Mouse (Mus musculus) heart, adult 2 months (tissue): Measurements from ENCODE around the gene Hbq1b. TPM values are rescaled to one million over a fixed set of nuclear protein-coding genes. Genes with fewer than 3 reads are reported as not detected.

ENCODE experiments used
- DNase-seq, 2 experiments: peaks; one replicate each; pipeline ENCODE4 v3.0.0; 2021
- H3K27ac ChIP-seq: fragments of 200-600 bp; 2 replicates; pipeline ENCODE4 v1.8.1; 2022
- H3K27me3 ChIP-seq: fragments of 200-500 bp; 2 replicates; pipeline ENCODE4 v1.6.1; 2012; ENCODE audit warnings: mild to moderate bottlenecking, low read length, inconsistent platforms, mixed read lengths; ENCODE audit not compliant: control insufficient read depth, insufficient read depth
- H3K36me3 ChIP-seq: fragments of 200-500 bp; 2 replicates; pipeline ENCODE4 v1.6.1; 2012; ENCODE audit warnings: low read length, inconsistent platforms; ENCODE audit not compliant: control insufficient read depth, insufficient read depth
- H3K4me1 ChIP-seq: fragments of 200-500 bp; 2 replicates; pipeline ENCODE4 v1.6.1; 2011; ENCODE audit warnings: low read length; ENCODE audit not compliant: control insufficient read depth, insufficient read depth
- H3K4me3 ChIP-seq: fragments of 200-600 bp; 2 replicates; pipeline ENCODE4 v1.8.1; 2022
- H3K79me2 ChIP-seq: fragments of 200-500 bp; replicated peaks from 2 replicates; pipeline ENCODE4 v1.6.1; 2012; ENCODE audit warnings: mild to moderate bottlenecking, inconsistent platforms, low read length, moderate library complexity, mixed read lengths; ENCODE audit not compliant: control insufficient read depth, insufficient read depth
- H3K9ac ChIP-seq: fragments of 200-500 bp; 2 replicates; pipeline ENCODE4 v1.6.1; 2012; ENCODE audit warnings: low read depth, mild to moderate bottlenecking, control low read depth, inconsistent platforms, low read length, mixed read lengths
- CTCF ChIP-seq: fragments of 200-600 bp; IDR thresholded peaks from 2 replicates; pipeline ENCODE4 v1.8.1; 2022; ENCODE audit warnings: antibody characterized with exemption, mild to moderate bottlenecking, moderate library complexity
- EP300 ChIP-seq: fragments of 200-500 bp; IDR thresholded peaks from 2 replicates; pipeline ENCODE4 v1.6.1; 2011; ENCODE audit warnings: low read depth, low read length, control low read depth; ENCODE audit not compliant: insufficient read depth
- POLR2A ChIP-seq: fragments of 200-500 bp; IDR thresholded peaks from 2 replicates; pipeline ENCODE4 v1.6.1; 2011; ENCODE audit warnings: mild to moderate bottlenecking, low read depth, low read length, control low read depth; ENCODE audit not compliant: insufficient read depth
- WGBS: fragments of 180-500 bp; shearing (Covaris S2); methylation state at CpG from one replicate; pipeline ENCODE4 v1.1.7; 2018; 5-methylcytosine and 5-hydroxymethylcytosine counted together
- intact Hi-C: fragments of 180-260 bp; cut with DNase I; formaldehyde crosslinking; loops from one replicate; pipeline ENCODE4 v1.15.1; 2025
- polyA plus RNA-seq: library from polyadenylated mRNA; depleted of rRNA; stranded (reverse); fragments of >200 nt; gene quantifications from 2 replicates; pipeline ENCODE4 v1.2.3, GENCODE M21; 2012
- total RNA-seq, 2 experiments: library from RNA; stranded (reverse); gene quantifications; 2 replicates each; pipeline ENCODE4 v1.2.3; 2021

Gene Hbq1b
- total and polyA plus RNA-seq, 3 experiments, result 0.70 to 3.8 (median 2.4) TPM

GRCm38 (mm10) chr11:32271178-32271577 lies 15.6 kb upstream of the Hbq1b start:
- no peak overlapping the region for H3K4me3 ChIP-seq
- intact Hi-C loops, result no loop called here
- no peak for DNase-seq
- H3K36me3 ChIP-seq, result peaks cover 3% of the 10 kb centered on the region; the same call in 1 of the 2 replicates
- H3K79me2 ChIP-seq, result 0 out of 2 replicates have a peak, but pooled peaks cover 1% of the 10 kb centered on the region
- 26% methylated on average over 4 of the region's 4 CpGs for WGBS
- H3K9ac ChIP-seq, result no peak overlapping the region
- TF ChIP-seq CTCF (no peak), EP300 (no peak), POLR2A (no peak)
- H3K4me1 ChIP-seq, result peaks cover 1% of the 10 kb centered on the region
- no peaks in the 10 kb centered on the region for H3K27me3 ChIP-seq
- H3K27ac ChIP-seq, result no peak overlapping the region

GRCm38 (mm10) chr11:32276347-32276746 lies 10.4 kb upstream of the Hbq1b start, which contains the start of gene Hba-x:
Hba-x (plus strand) TSS chr11:32276400.
- TF ChIP-seq CTCF, result no peak
- TF ChIP-seq POLR2A, result no peak
- TF ChIP-seq EP300, result no peak
- no peak within 1 kb of the TSS for H3K4me3 ChIP-seq
- H3K27me3 ChIP-seq, result peaks cover 6% of the 10 kb centered on the region

GRCm38 (mm10) chr11:32277736-32278457 lies 8.9 kb upstream of the Hbq1b start:
- H3K36me3 ChIP-seq, result no peaks in the 10 kb centered on the region
- peaks cover 6% of the 10 kb centered on the region for H3K27me3 ChIP-seq
- WGBS, result 59% methylated on average over 21 of the region's 21 CpGs
- H3K27ac ChIP-seq, result no peak overlapping the region
- H3K79me2 ChIP-seq, result no peaks in the 10 kb centered on the region
- DNase-seq, result no peak
- intact Hi-C loops, result no loop called here
- no peak overlapping the region for H3K4me3 ChIP-seq
- H3K9ac ChIP-seq, result no peak overlapping the region
- TF ChIP-seq CTCF, result no peak
- no peak for TF ChIP-seq POLR2A
- no peak for TF ChIP-seq EP300
- H3K4me1 ChIP-seq, result no peaks in the 10 kb centered on the region

More at GRCm38 (mm10) chr11:32276347-32276746, 10.4 kb upstream of the Hbq1b start, which contains the start of gene Hba-x:
- DNase-seq, result no peak
- Histone ChIP-seq H3K36me3 (no peaks in the 10 kb centered on the region), H3K27ac (no peak within 1 kb of the TSS), H3K9ac (no peak within 1 kb of the TSS), H3K79me2 (no peaks in the 10 kb centered on the region), H3K4me1 (no peaks in the 10 kb centered on the region; the same call in 1 of the 2 replicates)
- 61% methylated on average over 3 of the region's 3 CpGs for WGBS
- intact Hi-C loops, result no loop called here

GRCm38 (mm10) chr11:32278458-32278957 lies 8.3 kb upstream of the Hbq1b start:
- intact Hi-C loops, result no loop called here
- Histone ChIP-seq H3K4me3 (no peak overlapping the region), H3K79me2 (no peaks in the 10 kb centered on the region), H3K9ac (no peak overlapping the region), H3K36me3 (no peaks in the 10 kb centered on the region), H3K27me3 (peaks cover 6% of the 10 kb centered on the region), H3K4me1 (no peaks in the 10 kb centered on the region), H3K27ac (no peak overlapping the region)
- WGBS, result 77% methylated on average over 12 of the region's 12 CpGs
- no peak for DNase-seq
- no peak for TF ChIP-seq CTCF
- TF ChIP-seq EP300, result no peak
- no peak for TF ChIP-seq POLR2A

GRCm38 (mm10) chr11:32280646-32281045 lies 6.1 kb upstream of the Hbq1b start:
- DNase-seq, result no peak
- no peaks in the 10 kb centered on the region for H3K36me3 ChIP-seq
- H3K4me1 ChIP-seq, result no peaks in the 10 kb centered on the region
- intact Hi-C loops, result no loop called here
- 74% methylated on average over 2 of the region's 2 CpGs for WGBS
- H3K27me3 ChIP-seq, result peaks cover 6% of the 10 kb centered on the region
- TF ChIP-seq EP300 (no peak), CTCF (no peak), POLR2A (no peak)
- no peak overlapping the region for H3K27ac ChIP-seq
- no peaks in the 10 kb centered on the region for H3K79me2 ChIP-seq
- H3K4me3 ChIP-seq, result no peak overlapping the region
- no peak overlapping the region for H3K9ac ChIP-seq
